Mouse (Mus musculus) left cerebral cortex, postnatal 25 days (tissue): ENCODE results near the gene Scarb1. TPM values are rescaled to one million over a fixed set of nuclear protein-coding genes. Genes with fewer than 3 reads are reported as not detected.

ENCODE experiments used
- DNase-seq, 2 experiments: peaks; one replicate each; pipeline ENCODE4 v3.0.0; 2022; ENCODE audit warnings: low spot score in 2 of 2, mixed read lengths in 1 of 2
- intact Hi-C: fragments of 180-260 bp; cut with DNase I; formaldehyde crosslinking; loops from one replicate; pipeline ENCODE4 v1.15.1; 2025
- total RNA-seq, 2 experiments: library from RNA; stranded (reverse); gene quantifications; 2 replicates each; pipeline ENCODE4 v1.2.3; 2021

Gene Scarb1
- total RNA-seq, 2 experiments from 2014 or later, result 24.6 to 28.9 TPM

- DNase-seq, result no peak
- intact Hi-C loops, result no loop called here
These were observed 87.4 kb downstream of the Scarb1 start for GRCm38 (mm10) chr5:125253448-125253847.

- peak in 1 of 2 experiments; percentile 35 for DNase-seq
- intact Hi-C loops, result no loop called here
These were observed 88.2 kb downstream of the Scarb1 start for GRCm38 (mm10) chr5:125252664-125253063.

DNA sequence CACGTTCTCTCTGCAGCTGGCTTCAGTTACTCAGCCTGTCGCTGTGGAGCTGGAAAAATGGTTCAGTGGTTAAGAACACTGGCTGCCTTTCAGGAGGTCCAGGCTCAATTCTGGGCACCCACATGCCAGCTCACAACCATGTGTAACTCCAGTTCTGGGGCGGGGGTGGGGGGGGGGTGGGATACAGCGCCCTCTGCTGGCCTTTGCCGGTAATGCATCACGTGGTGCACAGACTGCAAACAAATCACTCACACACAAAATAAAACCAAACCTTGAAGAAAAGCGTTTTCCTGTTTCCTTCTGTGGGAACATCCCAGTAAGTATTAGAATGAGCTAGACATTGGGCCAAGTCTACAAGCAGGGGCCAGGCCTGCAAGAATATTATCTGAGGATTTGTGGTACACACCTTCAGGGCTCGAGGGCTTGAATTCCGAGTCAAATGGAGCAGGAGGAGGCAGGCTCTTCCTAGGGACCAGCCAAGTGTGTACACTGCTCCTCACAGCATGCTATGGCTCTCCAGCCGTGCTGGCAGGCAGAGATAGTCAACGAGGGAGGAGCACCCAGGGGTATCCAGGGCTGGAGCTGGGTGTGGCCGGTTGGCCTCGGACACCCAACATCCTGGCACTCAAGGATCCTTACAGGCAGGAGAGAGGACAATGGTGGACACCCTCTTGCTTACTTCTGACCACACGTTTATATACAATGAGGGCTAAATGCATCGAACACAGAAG lies 88.8 kb downstream of the Scarb1 start:
- no peak for DNase-seq
- intact Hi-C loops, result no loop called here

DNA sequence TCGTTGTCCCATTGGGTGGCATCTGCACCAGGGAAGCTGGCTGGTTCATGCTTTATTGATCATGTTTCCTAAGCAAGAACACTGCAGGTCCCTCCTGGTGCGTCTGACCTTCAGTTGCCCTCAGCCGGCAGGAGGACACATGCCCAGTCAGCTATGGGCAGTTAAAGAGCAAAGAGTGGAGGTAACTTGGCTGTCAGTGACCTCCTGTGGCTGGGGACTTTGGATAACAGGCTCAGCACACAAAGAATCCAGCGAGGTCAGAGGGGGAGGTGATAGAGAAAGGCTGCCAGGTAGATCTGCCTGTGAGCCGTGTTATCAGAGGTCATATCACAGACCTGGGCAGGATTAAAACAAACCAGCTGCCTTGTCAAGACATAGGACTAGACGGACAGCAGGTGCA lies 91.7 kb downstream of the Scarb1 start:
- no peak for DNase-seq
- intact Hi-C loops, result no loop called here

DNA sequence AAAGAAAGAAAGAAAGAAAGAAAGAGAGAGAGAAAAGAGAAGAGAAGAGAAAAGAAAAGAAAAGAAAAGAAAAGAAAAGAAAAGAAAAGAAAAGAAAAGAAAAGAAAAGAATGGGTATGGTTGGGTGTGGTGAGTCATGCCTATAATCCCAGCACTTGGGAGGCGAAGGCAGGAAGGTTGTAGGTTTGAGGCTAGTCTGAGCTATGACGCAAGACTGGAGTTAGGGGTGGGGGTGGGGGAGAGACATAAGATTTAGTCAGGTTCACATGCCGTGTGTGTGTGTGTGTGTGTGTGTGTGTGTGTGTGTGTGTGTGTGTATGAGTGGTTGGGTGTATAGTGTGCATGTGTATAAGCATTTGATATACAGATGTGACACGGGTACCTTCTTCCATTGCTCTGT lies 94.2 kb downstream of the Scarb1 start:
- intact Hi-C loops, result no loop called here
- DNase-seq, result no peak

GRCm38 (mm10) chr5:125245534-125246151 lies 95.3 kb downstream of the Scarb1 start:
- intact Hi-C loops, result loop anchor here (2.0 kb wide), 2 partner anchors 19 to 67 kb away; partner anchors contain the start of gene Ncor2
- DNase-seq, result peak; percentile 53 to 82

GRCm38 (mm10) chr5:125244825-125245533 lies 95.9 kb downstream of the Scarb1 start:
- intact Hi-C loops, result loop anchor here (1.0 to 2.0 kb wide), 3 partner anchors 18 to 66 kb away; partner anchors contain the start of gene Ncor2
- DNase-seq, result peak in 1 of 2 experiments; percentile 45

DNA sequence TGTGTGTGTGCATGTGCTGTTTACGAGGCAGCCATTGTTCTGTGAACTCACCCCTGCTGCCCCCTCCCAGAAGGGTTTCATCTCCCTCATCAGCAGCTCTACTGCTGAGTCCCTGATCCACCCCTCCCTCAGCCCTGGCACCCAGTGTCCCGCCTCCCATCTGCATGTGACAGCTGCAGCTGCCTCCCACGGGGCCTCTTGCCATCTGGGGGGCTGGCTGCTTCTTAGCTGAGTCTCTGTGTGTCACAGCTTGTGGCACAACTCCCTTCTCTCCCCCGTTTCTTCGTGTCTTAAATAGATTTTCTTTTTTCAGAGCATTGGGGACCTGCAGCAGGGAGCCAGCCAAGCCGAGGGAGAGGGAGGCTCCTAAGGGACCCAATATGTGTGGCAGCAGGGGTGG lies 97.0 kb downstream of the Scarb1 start:
- intact Hi-C loops, result loop anchor here (1.0 to 2.0 kb wide), 3 partner anchors 17 to 65 kb away; partner anchors contain the start of gene Ncor2
- DNase-seq, result peak; percentile 90 to 99

- no peak for DNase-seq
- intact Hi-C loops, result no loop called here
These were observed 98.8 kb downstream of the Scarb1 start for GRCm38 (mm10) chr5:125242111-125242510.

DNA sequence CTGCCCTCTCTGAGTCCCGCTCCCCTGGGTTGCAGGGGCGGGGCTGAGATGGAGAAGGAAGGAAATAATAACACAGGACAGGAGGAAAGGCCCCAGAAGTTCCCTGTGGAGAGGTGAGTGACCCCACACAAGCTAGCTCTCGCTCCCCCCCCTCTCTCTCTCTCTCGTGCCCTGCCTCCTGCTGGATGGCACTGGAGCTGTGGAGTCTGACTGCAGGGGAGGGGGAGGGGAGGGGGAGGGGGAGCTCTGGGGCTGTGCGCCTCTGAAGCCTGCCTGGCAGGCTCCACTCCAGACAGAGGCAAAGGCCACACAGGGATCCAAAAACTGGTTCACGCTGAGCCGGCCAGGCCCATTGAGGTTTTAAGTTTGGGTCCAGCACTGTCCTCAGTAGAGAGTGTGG lies 99.3 kb downstream of the Scarb1 start:
- no peak for DNase-seq
- intact Hi-C loops, result no loop called here

- DNase-seq, result no peak
- intact Hi-C loops, result no loop called here
These were observed 100.6 kb downstream of the Scarb1 start for GRCm38 (mm10) chr5:125240124-125240781.

DNA sequence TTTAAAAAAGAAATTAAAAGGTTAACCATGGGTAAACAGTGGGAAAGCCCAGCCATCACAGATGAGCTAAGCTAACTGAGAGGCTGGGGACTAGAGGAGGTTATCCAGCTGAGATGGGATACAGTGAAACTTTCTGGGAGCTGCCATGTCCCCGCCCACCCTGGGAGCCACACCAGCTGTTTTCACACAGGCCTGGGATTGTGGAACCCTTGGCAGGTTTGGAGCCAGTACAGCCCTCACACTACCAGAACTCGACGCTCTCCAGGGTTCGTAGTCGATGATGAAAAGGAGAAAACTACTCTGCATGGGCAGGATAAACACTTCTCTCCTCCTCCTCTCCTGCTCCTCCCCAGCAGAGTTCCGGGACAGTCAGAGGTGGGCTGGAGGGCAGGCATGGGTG lies 105.0 kb downstream of the Scarb1 start:
- no peak for DNase-seq
- intact Hi-C loops, result no loop called here

DNA sequence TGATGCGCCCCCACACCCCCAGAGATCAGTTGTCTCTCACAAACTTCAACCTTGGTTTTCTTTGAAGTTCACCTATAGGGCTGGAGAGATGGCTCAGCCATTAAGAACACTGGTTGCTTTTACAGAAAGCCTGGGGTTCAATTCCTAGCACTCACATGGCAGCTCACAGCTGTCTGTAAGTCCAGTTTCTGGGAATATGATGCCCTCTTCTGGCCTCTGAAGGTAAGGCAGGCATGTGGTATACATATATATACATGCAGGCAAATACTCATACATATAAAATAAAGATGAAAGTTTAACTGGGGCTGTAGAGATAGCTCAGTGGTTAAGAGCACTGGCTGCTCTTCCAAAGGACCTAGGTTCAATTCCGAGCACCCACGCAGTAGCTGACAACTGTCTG lies 105.5 kb downstream of the Scarb1 start:
- intact Hi-C loops, result no loop called here
- DNase-seq, result no peak

GRCm38 (mm10) chr5:125234399-125234798 lies 106.5 kb downstream of the Scarb1 start:
- DNase-seq, result no peak
- intact Hi-C loops, result no loop called here

DNA sequence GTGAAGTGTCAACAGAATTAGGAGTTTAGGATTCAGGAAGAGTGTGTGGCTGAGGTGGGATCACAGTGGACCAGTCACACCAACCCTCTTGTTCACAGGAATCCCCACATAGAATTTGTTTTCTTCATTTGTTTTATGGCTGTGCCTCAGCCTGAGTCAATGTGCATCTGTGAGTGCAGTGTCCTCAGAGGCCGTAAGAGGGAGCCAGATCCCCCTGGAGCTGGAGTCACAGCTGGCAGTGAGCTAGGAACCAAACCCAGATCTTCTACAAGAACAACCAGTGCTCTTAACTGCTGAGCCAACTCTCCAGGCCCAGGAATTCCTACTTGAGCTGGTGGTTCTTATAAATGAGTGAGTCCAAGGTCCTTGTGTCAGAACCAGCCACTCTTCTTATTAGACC lies 107.4 kb downstream of the Scarb1 start:
- no peak for DNase-seq
- intact Hi-C loops, result no loop called here

DNA sequence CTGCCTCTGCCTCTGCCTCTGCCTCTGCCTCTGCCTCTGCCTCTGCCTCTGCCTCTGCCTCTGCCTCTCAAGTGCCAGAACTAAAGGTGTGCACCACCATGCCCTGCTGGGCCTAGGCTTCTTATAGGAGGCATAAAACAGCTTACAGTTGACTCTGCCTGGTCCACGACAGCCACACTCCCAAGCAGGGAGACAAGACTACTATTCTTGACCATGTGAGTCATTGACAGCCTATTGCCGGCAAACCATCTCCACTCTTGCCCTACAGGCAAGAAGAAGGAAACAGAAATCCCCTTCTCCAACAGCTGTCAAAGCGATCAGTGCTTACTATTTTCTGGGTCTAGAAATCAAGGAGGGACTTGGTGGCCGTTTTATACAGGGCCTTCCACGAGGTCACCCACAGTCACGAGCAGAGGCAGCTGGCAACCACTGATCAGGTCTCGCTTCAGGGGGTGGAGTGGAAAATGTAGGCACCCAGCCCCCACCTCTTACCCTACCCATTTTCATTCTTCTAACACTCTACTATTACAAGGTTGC lies 108.4 kb downstream of the Scarb1 start:
- intact Hi-C loops, result no loop called here

DNA sequence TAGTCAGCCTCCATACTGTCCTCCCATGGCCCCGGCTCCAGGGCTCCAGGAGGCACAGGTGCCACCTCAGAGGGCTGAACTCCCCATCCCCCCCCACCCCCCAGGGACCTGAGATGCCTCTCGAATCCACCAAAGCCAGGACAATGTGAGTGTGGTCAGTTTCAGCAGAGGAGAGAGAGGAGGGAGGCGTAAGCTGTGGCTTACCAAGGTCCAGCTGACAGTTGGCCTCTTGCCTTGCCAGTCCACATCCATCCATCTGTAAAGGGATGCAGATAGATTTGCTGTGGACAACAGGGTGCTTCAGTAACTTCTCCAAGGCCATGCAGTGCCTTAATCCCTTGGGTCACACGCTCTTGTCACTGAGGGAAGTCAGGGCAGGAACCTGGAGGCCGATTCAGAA lies 110.4 kb downstream of the Scarb1 start:
- DNase-seq, result no peak
- intact Hi-C loops, result no loop called here

More for the DNA sequence above, 108.4 kb downstream of the Scarb1 start:
- peak in 1 of 2 experiments; percentile 47 for DNase-seq

DNA sequence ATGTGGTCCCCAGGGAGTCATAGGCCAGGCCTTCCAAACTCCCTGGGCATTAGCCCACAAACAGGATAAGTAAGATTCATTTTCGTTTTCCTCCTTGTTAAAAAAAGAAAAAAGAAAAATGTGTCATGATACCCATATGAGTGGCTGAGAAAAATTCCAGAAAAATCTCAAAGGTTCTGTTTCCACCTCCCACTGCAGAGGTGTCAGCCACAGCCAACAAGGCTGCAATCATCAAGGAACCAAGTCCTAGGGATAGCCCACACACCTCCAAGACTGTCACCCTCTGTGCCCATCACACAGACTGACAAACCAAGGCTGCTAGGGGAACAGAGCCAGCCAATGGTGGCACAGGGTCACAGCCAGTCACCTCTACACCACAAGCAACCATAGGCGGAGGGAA lies 111.8 kb downstream of the Scarb1 start:
- DNase-seq, result peak in 1 of 2 experiments; percentile 70
- intact Hi-C loops, result no loop called here

GRCm38 (mm10) chr5:125227699-125228098 lies 113.2 kb downstream of the Scarb1 start:
- DNase-seq, result no peak
- intact Hi-C loops, result loop anchor here (2.0 kb wide), 2 partner anchors 17 to 39 kb away; no protein-coding TSS in a partner anchor
